Mouse (Mus musculus): ENCODE data around the gene Trpc7. TPM values are rescaled to one million over a fixed set of nuclear protein-coding genes. Genes with fewer than 3 reads are reported as not detected.

Gene Trpc7
- total RNA-seq (2021) = not detected
- long read RNA-seq, experiment 1 = 0 reads
- long read RNA-seq, experiment 2 = 0 reads

DNA sequence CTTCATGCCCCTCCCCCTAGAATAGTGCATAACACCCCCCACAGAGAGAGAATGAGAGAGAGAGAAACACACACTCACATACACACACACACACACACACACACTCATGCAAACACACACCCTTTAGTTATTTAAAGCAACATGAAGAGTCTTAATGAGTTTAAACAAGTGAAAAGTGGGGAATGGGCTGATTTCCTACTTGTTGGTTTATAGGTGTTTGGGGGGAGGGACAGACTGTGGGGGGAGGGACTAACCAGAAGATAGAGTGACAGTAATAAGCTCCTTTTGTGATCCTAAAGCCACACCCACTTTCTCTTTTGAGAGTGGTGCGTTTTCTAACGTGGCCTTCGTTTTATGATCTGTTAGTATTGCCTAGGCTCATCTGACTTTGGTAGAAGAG lies at the start of gene Trpc7:
Gene Trpc7, minus strand, starts transcription at position 101 of the 400 bp plus-strand sequence.
- Histone ChIP-seq H3K27ac (no peak within 1 kb of the TSS), H3K4me3 (no peak within 1 kb of the TSS)
- no peak for DNase-seq
- intact Hi-C loops (cut with DNase I) = no loop called here
- no peak for TF ChIP-seq CTCF (IDR thresholded peaks at IDR 0.05)

DNA sequence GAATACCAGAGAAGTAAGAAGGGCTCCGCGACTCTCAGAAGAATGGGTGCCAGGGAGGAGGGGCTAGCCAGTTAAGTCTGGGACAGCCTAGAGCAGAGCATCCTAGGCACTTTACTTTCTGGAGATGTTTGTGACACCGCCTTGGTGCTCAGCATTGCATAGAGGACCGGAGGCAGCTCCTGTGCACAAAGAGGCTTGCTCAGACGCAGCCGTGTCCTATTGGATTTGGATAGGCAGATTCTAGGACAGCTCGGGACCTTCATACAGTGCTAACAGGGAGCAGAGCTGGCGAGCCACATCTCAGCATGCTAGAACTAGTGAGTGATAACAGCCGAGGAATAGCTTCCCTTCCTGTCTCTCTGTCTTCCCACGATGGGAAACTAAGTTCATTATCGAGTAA lies 43.5 kb upstream of the Trpc7 start:
- DNase-seq = no peak
- Histone ChIP-seq H3K27ac (no peak overlapping the region), H3K4me3 (no peak overlapping the region)
- TF ChIP-seq CTCF (IDR thresholded peaks at IDR 0.05) = no peak
- intact Hi-C loops (cut with DNase I) = no loop called here

- H3K27ac ChIP-seq = no peak overlapping the region
- intact Hi-C loops (cut with DNase I) = no loop called here
- no peak overlapping the region for H3K4me3 ChIP-seq
- no peak for DNase-seq
- no peak for TF ChIP-seq CTCF (IDR thresholded peaks at IDR 0.05)
Measured at GRCm38 (mm10) chr13:56933832-56934510, 38.2 kb upstream of the Trpc7 start.

DNA sequence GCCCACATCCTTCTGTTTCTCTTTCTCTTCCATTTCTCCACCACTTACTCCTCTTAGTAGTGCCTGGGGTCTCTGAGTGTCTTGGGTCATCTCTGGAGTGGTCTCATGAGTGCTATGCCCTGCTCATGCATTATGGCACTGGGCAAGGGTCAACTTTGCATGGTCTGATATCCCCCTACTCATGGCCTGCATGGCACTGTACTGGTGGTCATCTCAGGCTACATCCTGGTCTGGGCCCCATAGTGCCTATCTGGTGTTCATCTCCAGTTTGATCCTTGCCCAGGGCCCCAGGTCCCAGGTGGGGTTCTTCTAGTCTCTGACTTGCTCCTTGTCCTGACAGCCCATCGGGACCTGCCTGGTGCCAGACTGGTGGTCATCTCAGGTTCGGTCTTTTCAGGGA lies 34.6 kb upstream of the Trpc7 start:
- no peak for DNase-seq
- intact Hi-C loops (cut with DNase I) = no loop called here
- no peak overlapping the region for H3K27ac ChIP-seq
- no peak for TF ChIP-seq CTCF (IDR thresholded peaks at IDR 0.05)
- H3K4me3 ChIP-seq = no peak overlapping the region

- Histone ChIP-seq H3K4me3 (no peak overlapping the region), H3K27ac (no peak overlapping the region)
- intact Hi-C loops (cut with DNase I) = no loop called here
- no peak for TF ChIP-seq CTCF (IDR thresholded peaks at IDR 0.05)
- no peak for DNase-seq
Measured at GRCm38 (mm10) chr13:56922976-56923375, 27.2 kb upstream of the Trpc7 start.

GRCm38 (mm10) chr13:56921251-56921650 lies 25.5 kb upstream of the Trpc7 start:
- intact Hi-C loops (cut with DNase I) = no loop called here
- no peak for TF ChIP-seq CTCF (IDR thresholded peaks at IDR 0.05)
- Histone ChIP-seq H3K4me3 (no peak overlapping the region), H3K27ac (no peak overlapping the region)
- DNase-seq = no peak

GRCm38 (mm10) chr13:56914721-56915120 lies 18.9 kb upstream of the Trpc7 start:
- Histone ChIP-seq H3K4me3 (no peak overlapping the region), H3K27ac (no peak overlapping the region)
- no peak for DNase-seq
- intact Hi-C loops (cut with DNase I) = no loop called here
- no peak for TF ChIP-seq CTCF (IDR thresholded peaks at IDR 0.05)

- no peak overlapping the region for H3K27ac ChIP-seq
- H3K4me3 ChIP-seq = no peak overlapping the region
- TF ChIP-seq CTCF (IDR thresholded peaks at IDR 0.05) = no peak
- intact Hi-C loops (cut with DNase I) = no loop called here
- no peak for DNase-seq
Measured at GRCm38 (mm10) chr13:56911093-56911492, 15.3 kb upstream of the Trpc7 start.

GRCm38 (mm10) chr13:56895386-56895785 lies 407 bp downstream of the Trpc7 start:
- DNase-seq = peak; percentile 49
- intact Hi-C loops (cut with DNase I) = no loop called here
- TF ChIP-seq CTCF (IDR thresholded peaks at IDR 0.05) = no peak
- H3K27ac ChIP-seq = no peak overlapping the region
- no peak overlapping the region for H3K4me3 ChIP-seq

GRCm38 (mm10) chr13:56894543-56894942 lies 1.2 kb downstream of the Trpc7 start:
- DNase-seq = no peak
- intact Hi-C loops (cut with DNase I) = no loop called here
- Histone ChIP-seq H3K4me3 (no peak overlapping the region), H3K27ac (no peak overlapping the region)
- no peak for TF ChIP-seq CTCF (IDR thresholded peaks at IDR 0.05)

GRCm38 (mm10) chr13:56889888-56890287 lies 5.9 kb downstream of the Trpc7 start:
- Histone ChIP-seq H3K4me3 (no peak overlapping the region), H3K27ac (no peak overlapping the region)
- no peak for TF ChIP-seq CTCF (IDR thresholded peaks at IDR 0.05)
- intact Hi-C loops (cut with DNase I) = no loop called here
- DNase-seq = no peak

- no peak for TF ChIP-seq CTCF (IDR thresholded peaks at IDR 0.05)
- intact Hi-C loops (cut with DNase I) = no loop called here
- no peak overlapping the region for H3K27ac ChIP-seq
- H3K4me3 ChIP-seq = no peak overlapping the region
- no peak for DNase-seq
Measured at GRCm38 (mm10) chr13:56882931-56883330, 12.9 kb downstream of the Trpc7 start.

DNA sequence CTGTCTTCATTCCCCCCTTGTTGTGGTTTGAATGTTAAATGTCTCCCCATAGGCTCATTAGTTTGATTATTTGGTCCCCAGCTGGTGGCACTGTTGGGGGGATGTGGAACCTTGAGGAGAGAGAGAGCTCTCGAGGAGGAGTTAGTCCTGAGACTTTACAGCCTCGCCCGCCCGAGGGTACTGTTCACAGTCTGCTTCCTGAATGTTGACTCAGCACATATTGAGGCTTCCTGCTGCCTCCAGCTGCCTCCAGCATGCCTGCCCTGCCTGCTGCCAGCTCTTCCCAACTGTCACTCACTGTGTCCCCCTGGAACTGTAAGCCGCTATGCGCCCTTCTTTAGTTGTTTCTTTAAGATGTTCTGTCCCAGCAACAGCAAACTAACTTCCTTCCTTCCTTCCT lies 31.2 kb downstream of the Trpc7 start:
- DNase-seq = no peak
- TF ChIP-seq CTCF (IDR thresholded peaks at IDR 0.05) = no peak
- no peak overlapping the region for H3K27ac ChIP-seq
- intact Hi-C loops (cut with DNase I) = no loop called here
- no peak overlapping the region for H3K4me3 ChIP-seq

DNA sequence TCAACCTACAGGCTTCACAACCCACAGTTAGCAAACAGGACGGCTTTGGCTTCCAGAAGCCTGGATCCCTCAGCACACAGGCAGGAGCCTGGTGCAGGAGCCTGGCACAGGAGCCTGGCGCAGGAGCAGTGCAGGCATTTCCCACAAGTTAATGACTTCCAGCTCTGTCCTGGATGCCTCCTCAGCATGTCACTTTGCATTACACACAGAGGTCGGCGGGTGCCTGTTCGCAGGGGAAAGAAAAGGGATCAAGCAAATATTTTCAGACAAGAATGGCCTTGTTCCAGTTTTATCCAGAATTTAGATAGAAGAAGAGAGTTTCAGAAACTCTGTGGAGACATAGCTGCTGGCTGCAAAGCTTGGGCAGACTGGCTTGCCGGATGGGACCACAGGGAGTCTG lies 33.8 kb downstream of the Trpc7 start:
- no peak overlapping the region for H3K27ac ChIP-seq
- no peak for DNase-seq
- intact Hi-C loops (cut with DNase I) = no loop called here
- no peak for TF ChIP-seq CTCF (IDR thresholded peaks at IDR 0.05)
- no peak overlapping the region for H3K4me3 ChIP-seq

All from gastrocnemius, adult 2 months (tissue).